Mouse (Mus musculus): ENCODE measurements around the gene Emc10. TPM values are rescaled to one million over a fixed set of nuclear protein-coding genes. Genes with fewer than 3 reads are reported as not detected.

Gene Emc10
- polyA plus RNA-seq (2015; fragmentation: Nextera tagmentation; extraction: Ambion mirVana): 81.6 and 109 TPM in 2 replicates

DNA sequence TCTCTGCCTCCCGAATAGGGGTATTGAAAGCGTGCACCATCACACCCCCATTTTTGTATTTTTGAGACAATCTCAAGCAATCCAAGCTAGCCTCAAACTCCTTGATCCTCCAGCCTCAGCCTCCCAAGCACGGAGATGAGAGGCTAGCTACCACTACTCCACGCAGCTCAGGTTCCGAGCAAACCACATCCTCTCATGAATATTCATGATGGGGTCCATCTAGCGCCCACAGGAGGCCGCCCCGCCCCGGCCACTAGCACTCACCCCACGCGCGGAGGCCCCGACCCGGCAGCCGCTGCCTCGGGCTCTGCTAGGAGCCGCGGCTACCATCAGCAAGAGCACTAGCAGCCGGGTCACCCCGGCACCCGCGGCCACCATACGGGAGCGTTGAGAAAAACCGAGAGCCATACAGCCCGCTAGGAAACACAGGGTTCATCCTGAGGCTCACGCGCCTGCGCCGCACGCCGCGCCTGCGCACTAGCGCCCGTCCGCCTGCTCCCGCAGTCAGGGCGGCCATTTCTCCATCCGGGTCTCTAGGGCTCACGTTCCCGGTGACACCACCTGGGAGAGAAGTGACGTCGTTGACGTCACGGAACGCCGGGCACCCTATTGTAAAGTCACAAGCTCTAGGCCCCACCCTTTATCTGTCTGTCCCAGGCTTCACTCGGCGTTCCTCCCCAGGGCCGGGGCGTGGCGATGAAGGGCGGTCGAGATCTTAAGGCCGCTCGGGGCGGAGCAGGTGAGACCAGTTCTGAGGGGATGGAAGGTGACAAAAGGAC is at the start of gene Emc10, which contains the start of gene Fam71e1:
Gene Emc10, minus strand, starts transcription at position 538 of the 779 bp plus-strand sequence.
Gene Fam71e1, plus strand, starts transcription at position 590 of the 779 bp plus-strand sequence.
- Histone ChIP-seq H3K9me3 (replicated peaks) (no peaks in the 10 kb centered on the region), H3K4me2 (peak within 1 kb of the TSS; percentile 90), H3K36me3 (peaks cover 20% of the 10 kb centered on the region), H3K4me1 (replicated peaks) (peaks cover 18% of the 10 kb centered on the region), H3K9ac (peak within 1 kb of the TSS; percentile 84), H3K27ac (peak within 1 kb of the TSS; percentile 95), H3K4me3 (peak within 1 kb of the TSS; percentile 84), H3K27me3 (peaks cover 15% of the 10 kb centered on the region)
- WGBS: under 1% methylated on average over 58 of the region's 58 CpGs
- peak; percentile 89 for ATAC-seq (replicated peaks; ENCODE audit: insufficient number of reproducible peaks, insufficient read depth, low FRiP score, low read depth)

DNA sequence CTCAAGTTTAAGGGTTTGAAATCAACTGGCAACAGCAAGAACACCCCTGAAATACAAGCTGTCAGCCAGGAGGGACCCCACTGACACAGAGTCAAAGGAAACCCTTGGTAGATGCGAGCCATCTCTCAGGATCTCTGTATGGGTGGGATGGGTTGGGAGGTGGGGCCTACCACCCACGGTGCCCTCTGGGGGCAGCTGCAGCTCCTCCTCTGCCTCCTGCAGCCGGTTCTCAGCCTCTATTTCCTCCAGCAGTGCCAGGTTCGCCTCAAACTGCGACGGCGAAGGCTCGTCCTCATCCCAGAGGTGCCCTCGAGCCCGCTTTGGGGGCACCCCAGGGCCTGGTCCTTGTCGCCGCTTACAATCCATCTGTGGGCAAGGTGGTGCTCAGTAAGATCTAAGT is 46.7 kb upstream of the Emc10 start:
- no peak for ATAC-seq (replicated peaks; ENCODE audit: insufficient number of reproducible peaks, insufficient read depth, low FRiP score, low read depth)
- Histone ChIP-seq H3K27me3 (no peaks in the 10 kb centered on the region), H3K4me1 (replicated peaks) (peaks cover 14% of the 10 kb centered on the region), H3K9me3 (replicated peaks) (no peaks in the 10 kb centered on the region), H3K27ac (no peak overlapping the region), H3K9ac (no peak overlapping the region), H3K4me2 (no peak overlapping the region), H3K36me3 (peaks cover 41% of the 10 kb centered on the region), H3K4me3 (no peak overlapping the region)
- 73% methylated on average over 12 of the region's 12 CpGs for WGBS

DNA sequence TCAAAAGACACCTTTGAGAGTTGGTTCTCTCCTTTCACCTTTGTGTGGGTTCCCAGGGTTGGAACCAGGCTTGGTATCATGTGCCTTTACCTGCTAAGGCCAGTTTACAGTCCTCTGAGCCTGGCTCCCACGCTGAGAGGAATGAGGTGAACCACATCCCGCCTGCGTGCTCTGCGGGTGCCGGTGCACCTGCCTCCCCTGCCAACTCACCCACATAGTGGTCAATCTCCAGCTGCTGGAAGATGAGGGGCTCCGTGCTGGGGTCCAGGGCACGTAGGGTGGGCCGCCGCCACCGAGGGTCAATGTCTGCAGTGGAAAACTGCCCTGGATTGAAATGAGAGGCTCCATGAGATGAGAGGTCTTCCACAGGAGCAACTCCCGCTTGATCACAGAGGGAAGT is 46.2 kb upstream of the Emc10 start:
- Histone ChIP-seq H3K9ac (no peak overlapping the region), H3K36me3 (peaks cover 46% of the 10 kb centered on the region), H3K4me2 (no peak overlapping the region), H3K9me3 (replicated peaks) (no peaks in the 10 kb centered on the region), H3K4me3 (no peak overlapping the region), H3K27ac (no peak overlapping the region), H3K4me1 (replicated peaks) (peaks cover 9% of the 10 kb centered on the region), H3K27me3 (no peaks in the 10 kb centered on the region)
- no peak for ATAC-seq (replicated peaks; ENCODE audit: insufficient number of reproducible peaks, insufficient read depth, low FRiP score, low read depth)
- WGBS: 90% methylated on average over 11 of the region's 11 CpGs

DNA sequence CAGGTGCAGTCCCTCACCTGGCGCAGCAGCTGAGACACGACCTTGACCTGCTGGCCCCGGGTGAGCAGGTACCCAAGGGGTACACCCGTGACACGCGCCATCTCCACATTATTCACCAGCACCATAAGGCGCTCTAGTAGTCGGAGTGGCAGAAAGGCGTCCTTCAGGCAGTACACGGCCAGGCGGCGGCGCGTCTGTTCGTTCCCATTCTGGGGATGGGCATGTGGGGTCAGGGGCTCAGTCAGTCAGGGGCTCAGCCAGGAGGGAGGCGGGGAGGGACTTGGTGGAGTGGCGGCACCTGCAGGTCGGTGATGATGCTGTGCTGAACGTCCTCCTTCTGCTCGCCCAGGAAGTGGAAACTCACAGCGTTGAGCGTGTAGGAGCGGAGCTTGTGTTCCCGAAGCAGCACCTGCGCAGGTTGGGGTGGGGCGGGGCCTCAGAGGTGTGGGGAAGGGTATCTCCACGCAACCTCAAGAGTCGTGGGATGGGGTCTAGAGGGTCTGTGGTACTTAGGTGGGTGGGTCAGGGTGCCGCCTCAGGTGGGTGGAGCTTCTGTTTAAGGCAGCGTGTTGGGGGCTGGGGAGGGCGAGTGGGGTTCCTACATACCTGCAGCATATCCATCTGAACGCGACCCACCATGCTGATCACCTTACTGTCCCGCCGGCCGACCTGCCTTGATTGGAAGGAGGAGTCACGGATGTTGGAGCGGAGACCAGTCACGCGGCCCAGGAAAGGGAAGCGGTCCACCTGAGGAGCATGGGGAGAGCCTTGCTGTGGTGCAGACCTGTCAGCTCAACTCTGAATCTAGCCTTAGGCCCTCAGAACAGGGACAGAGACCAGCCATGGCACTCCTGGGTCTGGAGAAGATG is 42.7 kb upstream of the Emc10 start:
- H3K27ac ChIP-seq: no peak overlapping the region
- no peaks in the 10 kb centered on the region for H3K27me3 ChIP-seq
- WGBS: 90% methylated on average over 41 of the region's 41 CpGs
- peaks cover 13% of the 10 kb centered on the region for H3K4me1 ChIP-seq (replicated peaks)
- ATAC-seq (replicated peaks; ENCODE audit: insufficient number of reproducible peaks, insufficient read depth, low FRiP score, low read depth): no peak
- no peak overlapping the region for H3K4me2 ChIP-seq
- peaks cover 52% of the 10 kb centered on the region for H3K36me3 ChIP-seq
- no peak overlapping the region for H3K9ac ChIP-seq
- no peaks in the 10 kb centered on the region for H3K9me3 ChIP-seq (replicated peaks)
- H3K4me3 ChIP-seq: no peak overlapping the region

DNA sequence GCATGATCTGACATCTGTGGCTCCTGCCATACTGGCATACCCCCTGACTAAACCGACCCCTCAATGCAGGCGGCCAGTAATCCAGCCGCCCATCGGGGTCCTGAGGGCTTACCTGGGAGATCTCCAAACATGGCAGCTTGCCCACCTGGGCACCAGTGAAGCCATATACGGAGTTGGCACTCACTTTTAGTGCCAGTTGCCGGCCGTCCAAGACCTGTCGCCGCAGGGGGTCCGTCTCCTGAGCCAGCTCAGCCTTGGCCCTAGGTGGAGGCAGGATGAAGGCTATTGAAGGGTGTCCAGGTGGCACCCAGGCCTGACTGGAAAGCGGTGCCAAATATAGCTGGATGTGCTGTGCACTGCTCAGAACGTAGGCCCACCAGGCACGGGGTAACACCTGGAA is 41.2 kb upstream of the Emc10 start:
- Histone ChIP-seq H3K36me3 (peaks cover 53% of the 10 kb centered on the region), H3K4me2 (no peak overlapping the region), H3K4me1 (replicated peaks) (peaks cover 13% of the 10 kb centered on the region), H3K4me3 (no peak overlapping the region), H3K27me3 (no peaks in the 10 kb centered on the region), H3K9me3 (replicated peaks) (no peaks in the 10 kb centered on the region), H3K9ac (no peak overlapping the region), H3K27ac (no peak overlapping the region)
- WGBS: 90% methylated on average over 13 of the region's 13 CpGs
- no peak for ATAC-seq (replicated peaks; ENCODE audit: insufficient number of reproducible peaks, insufficient read depth, low FRiP score, low read depth)

DNA sequence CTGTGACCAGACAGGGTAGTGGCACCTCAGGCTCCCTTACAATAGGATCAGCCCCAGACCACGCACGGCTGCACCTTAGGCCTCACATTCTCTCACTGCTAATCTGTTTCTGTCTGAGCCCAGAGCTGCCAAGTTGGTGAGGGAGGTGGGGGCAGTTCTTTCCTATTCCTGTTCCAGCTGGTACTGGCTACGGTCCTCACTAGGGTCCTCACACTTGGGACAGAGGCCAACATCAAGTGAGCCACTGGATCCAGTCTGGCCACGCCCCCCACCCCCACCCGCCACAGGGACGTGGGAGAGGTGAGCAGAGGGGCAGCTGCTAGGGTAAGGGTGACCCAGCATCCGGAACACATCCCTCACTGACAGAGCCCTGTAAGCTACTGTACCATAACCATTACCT is 40.7 kb upstream of the Emc10 start:
- no peaks in the 10 kb centered on the region for H3K27me3 ChIP-seq
- peaks cover 48% of the 10 kb centered on the region for H3K36me3 ChIP-seq
- no peak overlapping the region for H3K4me3 ChIP-seq
- H3K9ac ChIP-seq: 0 out of 2 replicates have a peak overlapping the region, but pooled peaks have one; percentile 12
- H3K9me3 ChIP-seq (replicated peaks): no peaks in the 10 kb centered on the region
- 58% methylated on average over 7 of the region's 7 CpGs for WGBS
- H3K4me1 ChIP-seq (replicated peaks): peaks cover 13% of the 10 kb centered on the region
- H3K4me2 ChIP-seq: no peak overlapping the region
- peak overlapping the region; percentile 40; the same call in 1 of the 2 replicates for H3K27ac ChIP-seq
- ATAC-seq (replicated peaks; ENCODE audit: insufficient number of reproducible peaks, insufficient read depth, low FRiP score, low read depth): no peak

DNA sequence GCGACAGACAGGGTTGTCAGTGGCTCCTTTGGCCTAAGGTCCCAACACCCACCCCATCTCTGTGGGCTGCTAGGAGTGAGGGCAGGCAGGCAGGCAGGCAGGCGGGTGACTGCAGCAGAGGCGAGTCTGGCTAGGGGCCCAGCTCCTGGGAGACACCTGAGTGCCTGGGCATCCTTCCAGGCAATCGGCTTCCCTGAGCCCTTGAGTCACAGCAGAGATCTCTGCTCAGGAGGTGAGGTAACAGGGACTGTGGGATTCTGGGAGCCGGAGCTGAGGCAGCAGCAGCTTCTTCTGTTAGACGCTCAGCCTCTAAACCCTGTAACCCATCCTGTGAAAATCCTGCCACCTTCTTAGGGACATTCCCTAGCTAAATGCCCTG is 40.2 kb upstream of the Emc10 start:
- Histone ChIP-seq H3K36me3 (peaks cover 45% of the 10 kb centered on the region), H3K27me3 (no peaks in the 10 kb centered on the region), H3K4me3 (no peak overlapping the region), H3K27ac (peak overlapping the region; percentile 40; the same call in 1 of the 2 replicates), H3K9ac (0 out of 2 replicates have a peak overlapping the region, but pooled peaks have one; percentile 12), H3K9me3 (replicated peaks) (no peaks in the 10 kb centered on the region), H3K4me1 (replicated peaks) (peaks cover 13% of the 10 kb centered on the region), H3K4me2 (no peak overlapping the region)
- WGBS: 63% methylated on average over 6 of the region's 6 CpGs
- no peak for ATAC-seq (replicated peaks; ENCODE audit: insufficient number of reproducible peaks, insufficient read depth, low FRiP score, low read depth)

DNA sequence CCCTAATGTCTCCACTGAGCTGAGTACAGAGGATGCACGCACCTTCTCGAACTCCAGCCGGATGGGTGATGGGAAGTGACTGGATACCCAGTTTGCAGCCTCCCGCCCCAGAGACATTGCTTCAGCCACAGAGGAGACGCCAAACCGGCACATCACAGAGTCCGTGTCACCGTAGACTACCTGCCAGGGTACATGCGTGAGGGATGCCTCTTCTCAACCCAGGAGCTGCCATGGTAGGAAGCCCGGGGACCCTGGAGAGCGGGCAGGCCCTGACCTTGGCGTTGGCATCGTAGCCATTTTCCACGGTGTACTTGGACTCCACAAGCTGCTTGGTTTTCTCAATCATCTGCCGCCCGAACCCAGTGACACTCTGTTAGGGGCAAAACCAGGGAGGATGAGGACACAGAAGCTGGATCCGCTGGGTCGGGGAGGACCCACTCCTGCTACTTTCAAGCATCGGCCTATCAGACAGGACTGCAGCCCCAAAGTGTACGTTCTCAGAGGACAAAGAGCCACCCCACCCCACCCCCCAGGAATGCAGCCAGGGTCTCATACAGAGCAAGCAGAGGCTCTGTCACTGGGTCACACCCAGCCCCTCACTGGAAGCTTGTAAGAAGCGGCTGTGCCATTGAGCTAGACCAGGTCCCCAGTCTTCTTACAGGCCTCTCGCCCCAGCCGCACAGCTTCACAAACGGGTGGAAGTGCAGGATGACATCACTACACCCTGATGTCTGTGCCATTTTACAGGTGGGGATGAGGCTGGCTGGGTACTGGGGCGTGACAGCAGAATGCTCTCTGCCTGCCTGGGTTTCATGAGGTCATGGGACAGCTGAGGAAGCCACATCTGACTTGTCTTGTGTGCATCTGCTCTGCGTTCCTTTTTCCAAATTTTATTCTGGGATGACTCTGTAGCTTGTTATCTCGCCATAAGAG is 39.6 kb upstream of the Emc10 start:
- Histone ChIP-seq H3K9me3 (replicated peaks) (no peaks in the 10 kb centered on the region), H3K4me3 (no peak overlapping the region), H3K27me3 (no peaks in the 10 kb centered on the region), H3K4me1 (replicated peaks) (peaks cover 13% of the 10 kb centered on the region), H3K27ac (no peak overlapping the region), H3K9ac (0 out of 2 replicates have a peak overlapping the region, but pooled peaks have one; percentile 12), H3K4me2 (no peak overlapping the region), H3K36me3 (peaks cover 38% of the 10 kb centered on the region)
- WGBS: 88% methylated on average over 27 of the region's 27 CpGs
- ATAC-seq (replicated peaks; ENCODE audit: insufficient number of reproducible peaks, insufficient read depth, low FRiP score, low read depth): no peak

DNA sequence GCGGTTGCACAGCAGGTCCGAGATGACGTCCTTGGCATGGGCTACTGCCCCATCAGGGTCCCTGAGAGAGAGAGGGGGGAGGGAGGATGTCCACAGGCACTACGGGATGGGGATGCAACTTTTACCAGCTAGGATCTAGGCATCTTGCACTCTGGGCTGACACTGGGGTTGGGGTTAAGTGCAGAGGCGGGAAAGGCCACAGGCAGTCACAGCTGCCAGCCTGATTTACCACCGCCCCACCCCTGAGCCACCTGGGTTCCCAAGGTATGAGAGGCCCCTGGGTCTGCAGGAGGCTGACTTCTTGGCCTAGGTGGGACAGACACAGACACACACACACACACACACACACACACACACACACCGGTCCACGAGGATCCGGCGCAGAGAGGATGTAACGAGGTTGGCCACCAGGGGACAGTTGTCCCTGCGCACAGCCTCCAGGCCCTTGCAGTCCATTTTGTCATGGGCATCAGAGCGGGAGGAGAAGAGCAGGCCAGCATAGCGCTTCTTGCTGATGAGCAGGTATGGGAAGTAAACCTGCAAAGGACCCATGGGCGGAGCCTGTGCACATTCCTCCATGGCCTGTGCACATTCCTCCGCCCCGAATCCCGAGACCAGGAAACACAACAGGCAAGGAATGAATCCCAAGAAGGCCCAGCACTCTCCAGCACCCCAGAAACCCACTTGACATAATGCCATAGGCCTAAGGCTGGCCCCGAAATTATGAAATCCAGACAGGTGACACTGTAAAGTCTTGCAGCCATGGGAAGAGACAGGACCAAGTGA is 38.5 kb upstream of the Emc10 start:
- no peaks in the 10 kb centered on the region for H3K9me3 ChIP-seq (replicated peaks)
- H3K4me1 ChIP-seq (replicated peaks): peaks cover 13% of the 10 kb centered on the region
- no peak overlapping the region for H3K4me3 ChIP-seq
- H3K36me3 ChIP-seq: peaks cover 28% of the 10 kb centered on the region
- no peak for ATAC-seq (replicated peaks; ENCODE audit: insufficient number of reproducible peaks, insufficient read depth, low FRiP score, low read depth)
- H3K27ac ChIP-seq: no peak overlapping the region
- H3K4me2 ChIP-seq: no peak overlapping the region
- H3K9ac ChIP-seq: no peak overlapping the region
- WGBS: 87% methylated on average over 19 of the region's 19 CpGs
- peaks cover 4% of the 10 kb centered on the region; the same call in 1 of the 2 replicates for H3K27me3 ChIP-seq

DNA sequence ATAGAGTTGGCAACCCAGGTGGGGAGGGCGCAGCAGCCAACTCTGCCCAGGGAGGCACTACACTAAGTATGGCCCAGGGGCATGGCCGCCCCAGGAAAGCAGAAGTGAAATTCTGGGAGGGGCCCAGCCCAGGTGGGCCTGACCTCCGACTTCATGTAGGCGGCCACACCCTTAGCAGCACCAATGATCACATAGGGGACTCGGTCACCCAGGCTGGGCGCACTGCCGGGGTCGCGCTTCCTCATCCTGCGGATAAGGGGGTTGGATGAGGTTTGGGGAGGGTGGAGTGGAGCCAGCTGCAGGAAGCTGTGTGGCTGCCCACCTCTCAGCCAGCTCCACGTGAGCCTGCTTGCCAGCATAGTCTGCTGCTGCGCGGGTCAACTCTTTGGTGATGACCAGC is 37.9 kb upstream of the Emc10 start:
- Histone ChIP-seq H3K4me1 (replicated peaks) (peaks cover 13% of the 10 kb centered on the region), H3K4me2 (no peak overlapping the region), H3K27me3 (peaks cover 5% of the 10 kb centered on the region), H3K4me3 (no peak overlapping the region), H3K9ac (no peak overlapping the region), H3K9me3 (replicated peaks) (no peaks in the 10 kb centered on the region), H3K27ac (no peak overlapping the region), H3K36me3 (peaks cover 23% of the 10 kb centered on the region)
- 90% methylated on average over 13 of the region's 13 CpGs for WGBS
- ATAC-seq (replicated peaks; ENCODE audit: insufficient number of reproducible peaks, insufficient read depth, low FRiP score, low read depth): no peak
